Mouse (Mus musculus): ENCODE results near the gene Hk1. TPM values are rescaled to one million over a fixed set of nuclear protein-coding genes. Genes with fewer than 3 reads are reported as not detected.

The Hk1 gene
- total RNA-seq, 2 experiments from 2014 or later, result 235 to 242 TPM

DNA sequence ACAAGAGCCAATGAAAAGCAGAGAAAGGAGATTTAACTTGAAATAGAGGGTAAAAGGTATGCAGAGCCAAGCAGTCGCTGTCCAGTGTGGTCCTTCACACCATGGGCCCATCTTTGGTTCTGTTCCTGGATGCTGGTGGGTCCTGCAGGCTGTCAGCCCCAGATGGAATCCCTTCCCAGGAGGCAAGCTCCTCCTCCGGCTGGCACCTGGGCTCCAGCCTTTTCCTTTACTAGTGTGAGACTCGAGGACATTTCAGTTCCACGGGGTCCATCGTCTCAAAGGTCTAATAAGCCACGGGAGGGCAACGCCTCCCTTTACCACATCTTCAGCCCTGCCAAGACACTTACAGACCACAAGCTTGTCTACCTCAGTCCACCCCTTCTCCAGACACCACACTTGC is 60.6 kb downstream of the Hk1 start:
- DNase-seq, result no peak

GRCm38 (mm10) chr10:62316467-62316866 is 63.2 kb downstream of the Hk1 start:
- no peak for DNase-seq

GRCm38 (mm10) chr10:62313885-62314424 is 65.8 kb downstream of the Hk1 start:
- DNase-seq, result peak; percentile 73

DNA sequence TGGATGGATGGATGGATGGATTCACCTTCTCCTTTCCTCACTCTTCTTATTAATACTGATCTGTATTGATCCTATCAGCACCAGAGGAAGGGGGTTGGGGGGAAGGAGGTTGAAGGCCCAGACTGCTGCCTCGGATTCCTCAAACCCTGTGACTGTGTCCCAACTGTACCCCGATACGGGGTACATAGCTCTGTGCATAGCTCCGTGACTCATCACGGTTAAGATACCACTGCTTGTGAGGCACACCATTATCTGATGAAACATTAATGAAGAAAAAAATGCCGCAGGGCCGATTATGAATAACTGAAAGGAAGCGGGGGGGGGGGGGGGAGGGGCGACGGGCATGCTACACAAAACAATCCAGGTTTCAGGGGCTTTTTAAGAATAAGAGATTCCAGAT is 66.6 kb downstream of the Hk1 start:
- DNase-seq, result no peak

- DNase-seq, result peak; percentile 66
Observed at GRCm38 (mm10) chr10:62311464-62311863, 68.2 kb downstream of the Hk1 start.

- no peak for DNase-seq
Observed at GRCm38 (mm10) chr10:62310259-62311039, 69.3 kb downstream of the Hk1 start.

- no peak for DNase-seq
Observed at GRCm38 (mm10) chr10:62309593-62309992, 70.1 kb downstream of the Hk1 start.

DNA sequence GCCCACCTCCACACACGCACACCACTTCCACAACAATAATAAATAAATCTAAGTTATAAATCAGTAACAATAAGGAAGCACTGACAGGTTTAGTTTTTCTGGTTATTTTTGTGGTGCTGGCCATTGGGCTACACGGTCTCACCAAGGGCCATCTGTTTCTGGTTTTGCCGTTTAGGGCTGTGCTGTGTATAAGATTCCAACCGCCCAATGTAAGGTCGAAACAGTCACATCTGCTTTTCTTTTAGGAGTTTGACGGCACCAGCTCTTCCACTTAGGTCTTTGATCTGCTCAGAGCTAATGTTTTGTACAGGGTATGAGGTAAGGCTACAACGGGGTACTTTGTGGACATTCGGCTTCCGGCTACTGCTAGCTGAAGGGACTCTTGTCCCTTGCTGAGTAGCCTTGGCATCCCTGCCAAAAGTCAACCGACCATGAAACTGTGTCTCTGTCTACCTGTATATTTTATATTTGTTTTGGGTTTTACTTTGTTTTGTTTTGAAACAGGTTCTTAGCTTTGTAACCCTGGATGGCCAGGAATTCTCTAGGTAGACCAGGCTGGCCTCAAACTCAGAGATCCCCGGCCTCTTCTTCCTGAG is 70.7 kb downstream of the Hk1 start:
- no peak for DNase-seq

DNA sequence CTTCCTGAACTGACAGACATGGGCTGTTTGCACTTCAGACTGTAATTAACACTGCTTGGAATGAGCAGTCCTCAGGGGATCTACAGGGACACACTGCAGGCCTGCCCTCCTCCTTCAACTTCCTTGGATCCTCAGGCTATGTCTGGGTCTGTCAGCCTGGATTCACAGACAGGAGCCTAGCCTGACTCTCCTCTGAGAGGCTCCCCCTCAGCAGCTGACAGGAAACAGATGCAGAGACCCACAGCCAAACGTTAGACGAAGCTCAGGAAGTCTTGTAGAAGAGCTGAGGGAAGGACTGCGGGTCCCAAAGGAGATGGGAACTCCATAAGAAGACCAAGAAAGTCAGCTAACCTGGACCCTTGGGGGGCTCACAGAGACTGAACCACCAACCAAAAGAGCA is 73.2 kb downstream of the Hk1 start:
- peak; percentile 36 for DNase-seq

GRCm38 (mm10) chr10:62305090-62305489 is 74.6 kb downstream of the Hk1 start:
- DNase-seq, result no peak

DNA sequence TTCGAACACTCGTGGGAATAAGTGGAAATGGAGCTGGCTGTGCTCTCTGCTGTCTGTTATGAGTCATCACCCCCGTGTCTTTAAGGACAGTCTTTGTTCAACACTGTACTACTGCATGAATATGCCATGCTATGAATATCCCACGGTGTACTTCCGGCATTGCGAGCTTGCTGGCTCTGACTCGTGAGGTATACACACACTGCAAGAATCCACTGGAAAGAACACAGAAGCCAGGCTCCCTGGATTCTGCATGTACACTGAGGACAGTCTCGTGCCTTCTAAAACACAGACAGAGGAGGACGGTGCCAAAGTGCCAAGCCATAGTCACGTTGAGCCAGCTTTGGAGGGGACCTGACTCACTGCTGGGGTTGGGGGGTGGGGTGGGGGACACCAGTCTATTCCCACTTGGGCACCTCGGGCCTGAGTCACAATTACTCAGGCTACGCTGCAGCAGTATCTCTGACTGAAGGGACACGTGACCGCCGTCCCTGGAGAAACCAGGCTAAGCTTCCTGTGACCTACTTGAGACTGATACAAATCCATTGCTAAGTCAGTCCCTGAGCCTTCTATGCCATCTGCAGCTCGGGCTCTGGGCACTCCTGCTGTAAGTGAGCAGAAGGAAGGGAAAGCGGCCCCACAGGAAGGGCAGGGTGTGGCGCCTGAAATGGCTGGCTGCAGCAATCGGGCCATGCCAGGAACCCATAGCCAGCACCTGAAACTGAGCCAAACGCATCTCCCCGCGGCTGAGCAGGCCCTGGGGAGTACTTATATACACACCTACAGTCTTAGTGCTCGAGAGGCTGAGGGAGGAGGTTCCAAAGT is 79.5 kb downstream of the Hk1 start:
- DNase-seq, result peak; percentile 55

DNA sequence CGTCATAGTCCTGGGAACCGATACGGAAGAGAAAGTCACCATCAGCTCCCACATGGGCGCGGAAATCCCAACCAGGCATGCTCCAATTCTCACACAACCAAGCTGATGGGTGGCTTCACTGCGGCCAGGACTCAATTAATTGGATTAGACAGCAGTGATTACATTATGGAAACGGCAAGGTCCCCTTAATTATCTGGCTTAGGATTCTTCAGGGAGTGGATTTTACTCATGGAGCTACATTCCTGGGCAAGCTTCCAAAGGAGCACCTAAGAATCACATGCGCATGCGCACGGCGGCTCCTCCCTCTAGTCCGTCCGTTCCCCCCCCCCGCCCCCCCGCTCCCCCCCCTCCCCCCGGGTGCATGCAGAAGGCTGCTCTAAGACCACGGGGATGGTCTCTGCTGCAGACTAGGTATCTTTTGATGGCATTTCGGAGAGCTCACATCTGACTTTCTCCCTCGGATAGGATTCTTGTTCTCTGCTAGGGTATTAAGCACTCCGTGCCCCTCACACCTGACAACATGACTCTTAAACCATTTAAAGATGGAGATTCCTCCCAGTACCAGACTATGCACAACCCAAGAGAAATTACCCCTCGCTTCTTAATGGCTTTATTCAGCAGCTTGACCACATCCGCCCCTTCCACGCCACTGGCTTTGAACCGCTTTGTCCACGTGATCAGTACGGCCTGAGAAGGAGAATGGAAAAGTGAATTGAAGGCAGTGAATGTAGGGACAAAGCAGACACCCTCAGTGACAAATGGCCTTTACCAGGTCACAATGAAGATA is 83.4 kb downstream of the Hk1 start:
- DNase-seq, result peak; percentile 39

DNA sequence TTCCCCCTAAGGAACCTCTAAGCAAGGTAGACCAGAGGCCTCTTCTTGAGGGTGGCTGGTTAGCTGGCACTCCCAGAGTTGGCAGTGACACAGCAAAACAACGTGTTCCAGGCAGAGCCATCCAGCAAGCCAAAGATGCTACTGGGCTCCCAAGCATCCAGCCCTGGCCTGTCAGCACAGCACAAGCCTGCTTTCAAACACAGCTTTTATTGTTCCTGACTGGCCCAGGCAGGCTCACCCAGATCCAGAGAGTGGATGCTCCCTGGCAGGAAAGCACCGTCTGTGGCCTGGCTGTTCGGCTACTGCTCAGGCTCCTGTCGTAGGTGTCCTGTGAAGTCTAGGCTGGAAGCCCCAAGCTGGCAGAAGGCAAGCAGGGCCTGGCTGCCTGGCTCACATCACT is 85.6 kb downstream of the Hk1 start:
- DNase-seq, result no peak

GRCm38 (mm10) chr10:62287460-62288124 is 92.1 kb downstream of the Hk1 start:
- DNase-seq, result peak; percentile 38

DNA sequence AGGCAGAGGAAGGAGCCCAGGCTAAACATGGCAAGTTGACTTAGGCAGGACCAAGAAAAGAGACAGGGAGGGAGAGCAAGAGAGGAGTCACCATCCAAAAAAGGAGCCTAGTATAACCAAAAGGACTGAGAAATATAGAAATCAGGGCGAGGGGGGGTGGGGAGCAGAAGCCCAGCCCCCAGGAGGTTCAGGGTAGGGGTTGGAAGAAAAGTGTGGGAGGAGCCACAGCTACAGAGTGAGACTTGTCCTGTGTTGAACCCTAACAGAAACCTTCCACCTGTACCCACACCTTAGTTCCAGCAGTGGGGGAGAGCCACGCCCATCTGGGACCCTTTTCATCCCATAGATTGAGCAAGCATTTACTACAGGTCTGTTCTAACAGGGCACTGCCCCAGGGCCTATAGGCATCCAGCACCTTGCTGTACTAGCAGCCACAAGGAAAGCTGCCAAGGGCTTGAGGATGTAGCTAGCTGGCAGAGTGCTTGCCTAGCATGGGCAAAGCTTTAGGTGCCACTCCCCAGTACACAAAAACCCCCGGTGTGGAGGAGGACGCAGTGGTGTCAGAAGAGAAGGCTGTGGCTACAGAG is 96.4 kb downstream of the Hk1 start:
- DNase-seq, result no peak

DNA sequence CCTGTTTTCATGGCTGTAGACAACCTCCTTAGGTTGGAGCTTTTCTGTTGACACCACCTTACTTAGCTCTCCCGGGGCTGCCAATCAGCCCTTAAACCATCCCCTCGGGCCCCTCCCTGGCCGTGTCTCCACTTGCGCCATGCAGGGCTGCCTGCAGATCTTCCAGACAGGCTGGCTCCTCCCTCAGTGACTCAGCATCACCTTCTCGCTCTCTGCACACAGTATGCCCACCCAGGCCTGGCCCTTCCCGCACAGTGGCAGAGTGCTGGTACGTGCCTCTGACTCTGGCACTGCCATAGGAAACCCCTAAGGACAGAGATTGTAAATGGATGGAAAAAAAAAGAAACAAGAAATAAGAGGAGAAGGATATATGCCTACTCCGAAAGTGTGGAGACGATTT is 96.9 kb downstream of the Hk1 start:
- no peak for DNase-seq

- no peak for DNase-seq
Observed at GRCm38 (mm10) chr10:62279671-62280070, 100.0 kb downstream of the Hk1 start.

GRCm38 (mm10) chr10:62279066-62279465 is 100.6 kb downstream of the Hk1 start:
- no peak for DNase-seq

DNA sequence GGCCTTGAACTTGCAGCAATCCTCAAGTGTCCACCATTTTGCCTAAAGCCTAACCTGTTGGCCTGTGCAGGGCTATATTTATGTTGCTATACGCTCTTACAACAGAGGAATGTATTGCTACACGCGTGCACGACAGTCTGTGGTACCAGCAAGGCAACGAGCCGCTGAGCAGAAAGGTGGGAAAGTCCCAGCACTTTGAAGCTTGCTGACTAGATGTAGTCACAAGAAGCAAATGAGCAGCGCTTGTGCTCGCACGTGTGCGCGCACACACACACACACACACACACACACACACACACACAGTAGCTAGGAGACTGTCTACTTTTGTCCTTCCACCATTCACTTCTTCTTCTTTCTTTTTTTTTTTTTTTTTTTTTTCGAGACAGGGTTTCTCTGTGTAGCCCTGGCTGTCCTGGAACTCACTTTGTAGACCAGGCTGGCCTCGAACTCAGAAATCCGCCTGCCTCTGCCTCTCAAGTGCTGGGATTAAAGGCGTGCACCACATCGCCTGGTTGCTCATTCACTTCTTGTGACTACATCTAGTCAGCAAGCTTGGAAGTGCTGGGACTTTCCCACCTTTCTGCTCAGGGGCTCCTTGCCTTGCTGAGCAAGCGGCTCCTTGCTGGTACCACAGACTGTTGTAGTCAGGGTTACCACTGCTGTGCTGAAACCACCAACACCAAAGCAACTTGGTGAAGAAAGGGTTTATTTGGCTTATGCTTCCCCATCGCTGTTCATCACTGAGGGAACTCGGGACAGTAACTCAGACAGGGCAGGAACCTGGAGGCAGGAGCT is 102.0 kb downstream of the Hk1 start:
- DNase-seq, result no peak

DNA sequence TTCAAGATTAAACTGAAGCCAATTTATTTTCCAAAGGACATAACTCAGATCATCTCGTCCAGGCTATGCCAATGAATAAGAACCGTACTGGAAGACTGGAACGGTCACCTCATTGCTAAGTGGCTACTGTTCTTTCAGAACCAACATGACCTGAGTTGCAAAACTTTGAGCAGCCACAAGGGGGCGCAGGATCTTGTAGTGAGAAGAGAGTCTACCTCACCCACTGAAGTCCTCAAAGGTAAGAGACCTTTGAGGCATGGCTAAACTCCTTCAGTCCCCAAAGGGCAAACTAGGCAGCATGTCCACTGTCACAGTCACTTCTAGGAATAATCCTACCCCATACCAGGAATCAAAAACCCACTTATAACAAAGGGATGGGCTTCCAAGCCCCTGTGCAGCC is 104.5 kb downstream of the Hk1 start:
- DNase-seq, result peak; percentile 92

All from heart, postnatal 4 days (tissue).